Mouse (Mus musculus): ENCODE results near the gene Kat8.
"Not testable (repeated sequence)": the region's sequence is repeated elsewhere in the genome, so short reads cannot be mapped to it uniquely, and the experiment has no call there.

Kat8 gene

GRCm38 (mm10) chr7:127912190-127912871, at the start of gene Kat8:
Gene Kat8, plus strand, starts transcription at chr7:127912516.
- peak; percentile 87 to 88 for DNase-seq

GRCm38 (mm10) chr7:127866434-127866833, 45.9 kb upstream of the Kat8 start:
- DNase-seq: no peak

GRCm38 (mm10) chr7:127867641-127868040, 44.7 kb upstream of the Kat8 start:
- no peak for DNase-seq

- DNase-seq: no peak
These were observed 43.0 kb upstream of the Kat8 start for GRCm38 (mm10) chr7:127869149-127869810.

- no peak for DNase-seq
These were observed 42.0 kb upstream of the Kat8 start for GRCm38 (mm10) chr7:127870136-127870821.

GRCm38 (mm10) chr7:127874812-127875626, 37.3 kb upstream of the Kat8 start:
- DNase-seq: no peak

- peak; percentile 99 to 100 for DNase-seq
These were observed 36.7 kb upstream of the Kat8 start for GRCm38 (mm10) chr7:127875627-127876001.

GRCm38 (mm10) chr7:127876041-127876466, 36.3 kb upstream of the Kat8 start, which contains the start of gene Zfp646:
Gene Zfp646, plus strand, starts transcription at chr7:127876221.
- DNase-seq: peak in 1 of 2 experiments; percentile 80

- peak; percentile 89 to 94 for DNase-seq
These were observed 35.6 kb upstream of the Kat8 start, which contains the start of gene Zfp668 for GRCm38 (mm10) chr7:127876467-127877348. Gene Zfp668, minus strand, starts transcription at chr7:127876828.

- no peak for DNase-seq
These were observed 33.0 kb upstream of the Kat8 start for GRCm38 (mm10) chr7:127879301-127879700.

- no peak for DNase-seq
These were observed 31.9 kb upstream of the Kat8 start for GRCm38 (mm10) chr7:127880431-127880830.

- no peak for DNase-seq
These were observed 26.4 kb upstream of the Kat8 start for GRCm38 (mm10) chr7:127885951-127886350.

GRCm38 (mm10) chr7:127886551-127886950, 25.8 kb upstream of the Kat8 start:
- no peak for DNase-seq

- DNase-seq: peak in 1 of 2 experiments; percentile 1
These were observed 25.1 kb upstream of the Kat8 start for GRCm38 (mm10) chr7:127887191-127887590.

GRCm38 (mm10) chr7:127887781-127888180, 24.5 kb upstream of the Kat8 start:
- DNase-seq: no peak

- no peak for DNase-seq
These were observed 23.5 kb upstream of the Kat8 start for GRCm38 (mm10) chr7:127888821-127889220.

- DNase-seq: no peak
These were observed 21.5 kb upstream of the Kat8 start, which contains the start of gene Prss53 for GRCm38 (mm10) chr7:127890798-127891197. Gene Prss53, minus strand, starts transcription at chr7:127890970.

GRCm38 (mm10) chr7:127894480-127894879, 17.8 kb upstream of the Kat8 start:
- DNase-seq: no peak

- peak; percentile 95 to 97 for DNase-seq
These were observed 16.9 kb upstream of the Kat8 start, which contains the start of the genes Gm21974 and Vkorc1 for GRCm38 (mm10) chr7:127895442-127895841. Gene Gm21974, minus strand, starts transcription at chr7:127895454. Gene Vkorc1, minus strand, starts transcription at chr7:127895617.

- DNase-seq: not testable (repeated sequence)
These were observed 16.4 kb upstream of the Kat8 start for GRCm38 (mm10) chr7:127895891-127896290.

- peak; percentile 73 to 76 for DNase-seq
These were observed 15.9 kb upstream of the Kat8 start for GRCm38 (mm10) chr7:127896384-127896783.

All from cerebellum, postnatal 36 days (tissue).